Mouse (Mus musculus): Measurements from ENCODE around the gene Eif2b2. TPM values are rescaled to one million over a fixed set of nuclear protein-coding genes. Genes with fewer than 3 reads are reported as not detected.

Eif2b2 gene
- polyA plus RNA-seq, 1 experiment from 2014 or later = 81.1 TPM

DNA sequence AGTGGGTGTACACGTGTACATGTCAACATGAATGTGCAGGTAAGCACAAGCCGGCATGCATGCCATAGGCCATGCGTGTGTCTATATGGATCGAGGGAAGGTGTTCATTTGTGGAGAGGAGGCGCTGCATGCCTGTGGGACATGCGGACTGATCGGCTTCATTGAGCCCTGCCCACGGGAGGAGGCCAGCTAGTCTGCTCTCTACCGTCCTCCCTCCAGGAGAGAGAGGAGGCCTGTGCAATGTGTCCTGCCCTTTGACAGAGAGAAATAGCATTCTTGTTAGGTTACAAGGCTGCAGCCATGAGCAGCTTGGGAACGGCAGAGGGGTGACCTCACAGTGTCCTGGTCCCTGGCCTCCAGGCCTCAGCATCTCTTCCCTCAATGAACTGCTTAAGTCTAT, 23.1 kb upstream of the Eif2b2 start:
- Histone ChIP-seq H3K27me3 (peaks cover 39% of the 10 kb centered on the region), H3K4me3 (no peak overlapping the region), H3K27ac (no peak overlapping the region), H3K36me3 (no peaks in the 10 kb centered on the region), H3K9me3 (no peaks in the 10 kb centered on the region), H3K4me1 (peaks cover 58% of the 10 kb centered on the region), H3K9ac (no peak overlapping the region), H3K4me2 (no peak overlapping the region)
- 83% methylated on average over 10 of the region's 10 CpGs for WGBS
- ATAC-seq (ENCODE audit: insufficient number of reproducible peaks, insufficient read depth, low FRiP score, low TSS enrichment, low read depth) = no peak

DNA sequence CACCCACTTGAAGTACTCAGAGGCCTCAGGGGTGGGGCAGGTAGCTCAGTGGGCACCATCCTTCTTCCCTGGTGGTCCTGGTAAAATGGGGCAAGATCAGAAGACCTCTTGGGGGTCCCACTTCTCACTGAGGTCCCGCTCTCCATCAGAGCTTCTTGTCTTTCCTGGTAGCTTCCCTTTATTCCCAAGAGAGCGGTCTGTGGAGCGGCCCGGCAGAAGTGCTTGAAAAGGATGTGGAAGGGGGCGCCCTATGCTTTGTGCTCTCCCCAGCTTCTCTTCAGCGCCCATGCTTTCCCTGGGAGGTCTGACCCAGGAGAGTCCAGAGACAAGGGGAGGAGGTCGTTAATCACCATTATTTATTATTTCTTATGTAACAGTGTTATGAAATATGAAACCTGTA, 21.9 kb upstream of the Eif2b2 start:
- H3K4me2 ChIP-seq = no peak overlapping the region
- no peak for ATAC-seq (ENCODE audit: insufficient number of reproducible peaks, insufficient read depth, low FRiP score, low TSS enrichment, low read depth)
- no peak overlapping the region for H3K4me3 ChIP-seq
- no peak overlapping the region for H3K27ac ChIP-seq
- H3K4me1 ChIP-seq = peaks cover 66% of the 10 kb centered on the region
- H3K9ac ChIP-seq = no peak overlapping the region
- 64% methylated on average over 7 of the region's 7 CpGs for WGBS
- no peaks in the 10 kb centered on the region for H3K9me3 ChIP-seq
- no peaks in the 10 kb centered on the region for H3K36me3 ChIP-seq
- H3K27me3 ChIP-seq = peaks cover 45% of the 10 kb centered on the region

DNA sequence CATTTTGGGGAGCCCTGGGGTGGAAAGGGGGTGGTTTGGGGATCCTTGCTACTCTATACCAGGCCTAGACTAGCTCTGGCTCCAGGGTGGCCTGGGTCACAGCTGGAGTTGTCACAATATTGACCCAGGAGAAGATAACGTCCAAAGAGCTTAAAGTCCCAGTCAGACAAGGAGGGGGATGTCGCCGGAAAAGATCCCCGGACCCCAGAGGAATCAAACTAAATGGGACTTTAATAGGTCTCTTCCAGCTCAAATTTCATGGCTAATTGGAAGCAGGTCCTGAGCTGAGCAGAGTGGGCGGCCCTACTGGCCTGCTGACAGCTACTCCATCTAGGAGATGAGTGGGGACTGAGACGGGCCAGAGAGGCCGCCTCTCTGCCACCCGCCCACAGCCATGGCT, 21.3 kb upstream of the Eif2b2 start:
- peak overlapping the region; percentile 10; the same call in 1 of the 2 replicates for H3K4me2 ChIP-seq
- H3K27me3 ChIP-seq = peaks cover 41% of the 10 kb centered on the region
- 11% methylated on average over 8 of the region's 8 CpGs for WGBS
- peaks cover 60% of the 10 kb centered on the region for H3K4me1 ChIP-seq
- no peak overlapping the region for H3K4me3 ChIP-seq
- H3K9me3 ChIP-seq = no peaks in the 10 kb centered on the region
- no peaks in the 10 kb centered on the region for H3K36me3 ChIP-seq
- H3K9ac ChIP-seq = no peak overlapping the region
- no peak for ATAC-seq (ENCODE audit: insufficient number of reproducible peaks, insufficient read depth, low FRiP score, low TSS enrichment, low read depth)
- no peak overlapping the region for H3K27ac ChIP-seq

DNA sequence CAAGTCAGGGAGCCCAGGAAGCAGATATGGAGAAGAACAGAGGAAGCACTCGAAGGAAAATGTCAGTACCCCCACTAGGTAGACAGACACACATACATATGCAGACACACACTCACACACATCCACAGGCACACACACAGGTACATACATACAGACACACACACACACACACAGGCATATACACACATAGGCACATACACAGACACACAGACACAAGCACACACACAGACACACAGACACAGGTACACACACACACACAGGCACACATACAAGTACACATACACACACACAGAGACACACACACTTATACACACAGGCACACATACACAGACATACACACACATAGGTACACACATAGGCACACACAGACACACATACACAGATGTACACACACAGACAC, 19.3 kb upstream of the Eif2b2 start:
- WGBS = 72% methylated on average over 1 of the region's 1 CpGs
- Histone ChIP-seq H3K9me3 (no peaks in the 10 kb centered on the region), H3K27ac (no peak overlapping the region), H3K27me3 (peaks cover 35% of the 10 kb centered on the region), H3K36me3 (no peaks in the 10 kb centered on the region), H3K4me3 (no peak overlapping the region), H3K9ac (no peak overlapping the region), H3K4me2 (no peak overlapping the region), H3K4me1 (peaks cover 49% of the 10 kb centered on the region)
- ATAC-seq (ENCODE audit: insufficient number of reproducible peaks, insufficient read depth, low FRiP score, low TSS enrichment, low read depth) = no peak

DNA sequence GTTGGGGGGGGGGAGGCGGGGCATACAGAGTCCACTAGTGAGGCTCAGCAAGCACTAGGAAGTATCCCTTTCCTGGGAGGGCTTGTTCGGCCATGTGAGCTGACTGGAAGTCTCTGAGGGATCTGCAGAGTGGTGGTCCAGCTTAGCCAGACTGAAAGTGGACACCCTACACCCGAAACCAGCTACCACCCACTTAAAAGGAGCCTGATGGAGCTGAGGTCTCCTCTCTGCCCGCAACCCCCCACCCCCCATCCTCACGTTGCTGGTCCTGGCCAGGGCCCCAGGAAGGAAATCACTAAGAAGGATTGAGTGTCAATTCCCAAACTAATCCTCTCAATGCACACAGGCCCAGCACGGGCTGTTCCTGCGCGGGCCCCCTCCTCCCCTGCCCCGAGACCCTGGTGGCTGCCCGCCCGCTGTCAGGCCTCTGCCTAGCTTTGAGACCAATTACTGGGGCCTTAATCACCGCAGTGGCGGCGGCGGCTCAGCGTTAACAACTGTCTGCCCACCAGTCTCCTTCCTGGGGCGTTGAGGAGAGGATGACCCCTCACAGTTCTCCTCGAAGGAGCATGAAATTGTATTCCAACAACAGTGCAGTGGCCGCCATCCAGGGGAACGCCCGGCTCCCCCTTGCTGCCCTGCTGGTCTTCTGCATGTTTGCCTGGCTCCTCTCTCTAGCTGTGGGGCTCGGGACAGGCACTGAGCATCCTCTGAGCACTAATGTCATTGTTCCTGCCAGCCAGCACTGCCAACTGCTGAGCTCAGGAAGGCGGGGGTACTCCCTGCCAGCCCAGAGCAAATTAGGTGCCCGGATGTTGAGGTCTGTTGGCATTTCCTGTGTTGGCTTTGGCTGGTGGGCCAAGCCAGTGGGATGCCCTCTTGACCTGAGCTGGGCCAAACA, 18.1 kb upstream of the Eif2b2 start:
- ATAC-seq (ENCODE audit: insufficient number of reproducible peaks, insufficient read depth, low FRiP score, low TSS enrichment, low read depth) = no peak

DNA sequence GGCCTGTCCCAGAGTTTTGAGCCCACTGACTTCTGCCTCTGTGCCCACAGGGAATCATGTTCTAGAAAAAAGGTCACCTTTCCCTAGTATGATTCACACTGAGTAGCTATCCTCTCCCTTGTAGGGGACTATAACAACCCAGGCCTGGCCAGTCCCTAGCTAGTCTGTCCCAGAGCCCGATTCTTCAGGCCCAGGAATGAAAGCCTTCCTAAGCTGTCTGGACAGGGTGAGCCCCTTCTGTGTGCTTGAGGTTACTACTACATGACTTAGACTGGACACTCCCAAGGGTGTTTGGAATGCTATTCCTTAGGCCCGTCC, 17.5 kb upstream of the Eif2b2 start:
- peaks cover 47% of the 10 kb centered on the region for H3K4me1 ChIP-seq
- peak overlapping the region; percentile 44; the same call in 1 of the 2 replicates for H3K4me2 ChIP-seq
- no peaks in the 10 kb centered on the region for H3K9me3 ChIP-seq
- peaks cover 29% of the 10 kb centered on the region for H3K27me3 ChIP-seq
- H3K9ac ChIP-seq = no peak overlapping the region
- peak overlapping the region; percentile 77; the same call in 1 of the 2 replicates for H3K27ac ChIP-seq
- H3K4me3 ChIP-seq = no peak overlapping the region
- no peaks in the 10 kb centered on the region for H3K36me3 ChIP-seq
- WGBS = 70% methylated on average over 2 of the region's 2 CpGs
- no peak for ATAC-seq (ENCODE audit: insufficient number of reproducible peaks, insufficient read depth, low FRiP score, low TSS enrichment, low read depth)

More for the DNA sequence above, 18.1 kb upstream of the Eif2b2 start:
- 0 out of 2 replicates have a peak overlapping the region, but pooled peaks have one; percentile 2 for H3K4me3 ChIP-seq
- peak overlapping the region; percentile 77; the same call in 1 of the 2 replicates for H3K27ac ChIP-seq
- H3K9ac ChIP-seq = peak overlapping the region; percentile 46
- no peaks in the 10 kb centered on the region for H3K36me3 ChIP-seq
- H3K4me2 ChIP-seq = peak overlapping the region; percentile 44
- H3K4me1 ChIP-seq = peaks cover 47% of the 10 kb centered on the region
- H3K27me3 ChIP-seq = peaks cover 32% of the 10 kb centered on the region
- 10% methylated on average over 24 of the region's 24 CpGs for WGBS
- no peaks in the 10 kb centered on the region for H3K9me3 ChIP-seq

DNA sequence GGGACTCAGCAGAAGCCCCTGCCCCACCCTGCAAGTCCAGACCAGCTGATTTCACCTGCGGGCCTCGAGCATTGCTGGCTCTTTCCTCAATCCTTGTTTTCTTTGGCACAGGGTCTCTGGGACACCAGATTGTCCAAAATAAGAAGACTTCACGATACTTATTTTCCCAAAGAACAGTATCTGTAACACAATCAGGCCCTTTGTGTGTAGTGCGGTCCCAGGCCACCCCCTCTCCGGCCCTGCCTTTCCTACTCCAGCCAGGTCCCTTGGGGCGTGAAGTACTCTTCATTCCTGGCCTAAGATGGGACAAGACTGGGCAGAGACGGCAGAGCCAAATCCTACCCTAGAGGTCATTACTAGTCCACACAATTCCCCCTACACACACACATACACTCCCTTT, 17.1 kb upstream of the Eif2b2 start:
- H3K27ac ChIP-seq = 0 out of 2 replicates have a peak overlapping the region, but pooled peaks have one; percentile 77
- WGBS = 63% methylated on average over 7 of the region's 7 CpGs

DNA sequence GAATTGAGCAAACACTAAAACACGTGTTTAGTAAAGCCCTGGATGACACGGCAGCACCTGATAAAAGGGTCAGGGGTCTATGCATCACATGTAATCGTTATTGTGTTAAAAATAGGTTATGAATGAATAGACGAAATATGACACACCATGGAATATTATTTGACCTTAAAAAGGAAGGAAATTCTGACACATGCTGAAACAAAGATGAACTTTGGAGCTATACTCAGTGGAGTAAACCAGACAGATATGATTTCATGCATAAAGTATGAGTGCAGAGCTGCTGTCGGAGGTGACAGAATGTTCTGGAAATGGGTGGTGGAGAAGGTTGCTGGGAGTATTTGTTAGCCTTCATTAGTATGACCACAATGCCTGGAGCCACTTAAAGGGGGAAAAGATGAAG, 15.6 kb upstream of the Eif2b2 start:
- WGBS = 77% methylated on average over 5 of the region's 5 CpGs
- ATAC-seq (ENCODE audit: insufficient number of reproducible peaks, insufficient read depth, low FRiP score, low TSS enrichment, low read depth) = no peak
- no peak overlapping the region for H3K27ac ChIP-seq
- peaks cover 27% of the 10 kb centered on the region for H3K27me3 ChIP-seq
- peaks cover 31% of the 10 kb centered on the region for H3K4me1 ChIP-seq
- no peaks in the 10 kb centered on the region for H3K36me3 ChIP-seq
- H3K4me3 ChIP-seq = no peak overlapping the region
- no peaks in the 10 kb centered on the region for H3K9me3 ChIP-seq
- H3K4me2 ChIP-seq = no peak overlapping the region
- no peak overlapping the region for H3K9ac ChIP-seq

More for the DNA sequence above, 17.1 kb upstream of the Eif2b2 start:
- no peak overlapping the region for H3K9ac ChIP-seq
- peaks cover 43% of the 10 kb centered on the region for H3K4me1 ChIP-seq
- no peak for ATAC-seq (ENCODE audit: insufficient number of reproducible peaks, insufficient read depth, low FRiP score, low TSS enrichment, low read depth)
- H3K4me2 ChIP-seq = no peak overlapping the region
- no peak overlapping the region for H3K4me3 ChIP-seq
- H3K36me3 ChIP-seq = no peaks in the 10 kb centered on the region
- H3K9me3 ChIP-seq = no peaks in the 10 kb centered on the region
- peaks cover 29% of the 10 kb centered on the region for H3K27me3 ChIP-seq

DNA sequence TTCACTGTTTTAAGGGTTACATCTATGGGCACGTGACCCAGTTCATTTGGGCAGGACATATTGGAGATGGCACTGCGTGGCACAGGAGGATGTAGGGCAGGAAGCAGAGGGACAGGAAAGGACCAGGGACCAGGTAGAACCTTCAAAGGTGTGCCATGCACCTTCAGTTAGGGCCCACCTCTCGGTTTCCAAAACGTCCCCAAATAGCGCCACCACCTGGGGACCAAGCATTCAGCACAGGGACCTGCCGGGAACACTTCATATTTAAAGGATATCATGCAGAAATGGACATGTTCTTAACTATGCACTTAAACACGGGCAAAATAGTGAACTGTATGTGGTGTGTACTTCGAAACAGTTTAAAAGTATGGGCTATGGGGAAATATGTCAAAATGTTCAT, 15.2 kb upstream of the Eif2b2 start:
- Histone ChIP-seq H3K36me3 (no peaks in the 10 kb centered on the region), H3K9me3 (no peaks in the 10 kb centered on the region), H3K27me3 (peaks cover 23% of the 10 kb centered on the region), H3K9ac (no peak overlapping the region), H3K4me2 (no peak overlapping the region), H3K4me1 (peaks cover 29% of the 10 kb centered on the region), H3K4me3 (no peak overlapping the region), H3K27ac (no peak overlapping the region)
- ATAC-seq (ENCODE audit: insufficient number of reproducible peaks, insufficient read depth, low FRiP score, low TSS enrichment, low read depth) = no peak
- 54% methylated on average over 8 of the region's 8 CpGs for WGBS

DNA sequence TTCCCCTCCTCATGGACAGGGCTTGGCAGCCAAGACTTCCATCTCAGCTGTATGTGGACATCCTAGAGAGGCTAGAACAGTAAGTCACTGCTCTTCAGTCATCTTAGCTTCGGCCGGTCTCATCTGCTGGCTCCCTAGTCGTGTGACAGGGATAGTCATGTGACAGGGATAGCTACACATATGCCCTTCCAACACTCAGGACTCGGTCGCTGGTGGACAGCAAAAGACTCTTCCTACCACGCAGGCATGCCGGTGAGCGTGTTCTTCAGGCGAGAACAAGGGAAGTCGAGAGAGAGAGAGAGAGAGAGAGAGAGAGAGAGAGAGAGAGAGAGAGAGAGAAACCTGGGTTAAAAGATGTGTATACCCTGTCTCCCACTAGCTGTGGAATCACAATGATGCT, 13.9 kb upstream of the Eif2b2 start:
- peaks cover 19% of the 10 kb centered on the region for H3K4me1 ChIP-seq
- H3K9ac ChIP-seq = no peak overlapping the region
- 0 out of 2 replicates have a peak, but pooled peaks cover 11% of the 10 kb centered on the region for H3K27me3 ChIP-seq
- H3K4me3 ChIP-seq = no peak overlapping the region
- no peak overlapping the region for H3K27ac ChIP-seq
- no peaks in the 10 kb centered on the region for H3K36me3 ChIP-seq
- no peaks in the 10 kb centered on the region for H3K9me3 ChIP-seq
- WGBS = 87% methylated on average over 10 of the region's 10 CpGs
- no peak overlapping the region for H3K4me2 ChIP-seq
- no peak for ATAC-seq (ENCODE audit: insufficient number of reproducible peaks, insufficient read depth, low FRiP score, low TSS enrichment, low read depth)

DNA sequence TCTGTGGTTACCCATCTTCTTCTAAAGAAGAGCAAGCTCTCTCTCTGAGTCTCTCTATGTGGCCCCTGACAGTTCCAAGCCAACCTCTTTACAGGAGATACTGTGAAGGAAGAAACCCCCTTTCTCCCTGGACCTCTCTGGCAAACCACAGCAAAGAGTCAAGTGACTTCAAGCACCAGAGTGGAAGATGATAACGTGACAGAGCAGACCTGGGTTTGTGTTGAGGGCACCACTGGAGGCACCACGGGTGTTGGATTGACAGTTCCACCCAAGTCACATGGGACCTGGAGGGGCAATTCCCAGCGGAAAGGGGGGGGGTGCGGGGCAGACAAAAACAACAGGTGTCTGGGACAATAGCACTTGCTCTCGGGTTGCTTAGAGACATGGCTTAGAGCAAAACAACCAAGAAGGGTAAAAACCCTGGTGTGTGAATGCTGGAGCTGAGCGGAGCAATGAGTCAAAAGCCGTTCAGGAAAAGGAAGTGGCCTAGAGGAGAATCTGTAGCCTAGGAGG, 10.5 kb upstream of the Eif2b2 start:
- H3K4me1 ChIP-seq = no peaks in the 10 kb centered on the region
- 35% methylated on average over 7 of the region's 7 CpGs for WGBS
- H3K36me3 ChIP-seq = no peaks in the 10 kb centered on the region
- 0 out of 2 replicates have a peak, but pooled peaks cover 3% of the 10 kb centered on the region for H3K27me3 ChIP-seq
- H3K27ac ChIP-seq = no peak overlapping the region
- H3K4me3 ChIP-seq = no peak overlapping the region
- H3K4me2 ChIP-seq = no peak overlapping the region
- no peaks in the 10 kb centered on the region for H3K9me3 ChIP-seq
- H3K9ac ChIP-seq = no peak overlapping the region
- ATAC-seq (ENCODE audit: insufficient number of reproducible peaks, insufficient read depth, low FRiP score, low TSS enrichment, low read depth) = no peak

DNA sequence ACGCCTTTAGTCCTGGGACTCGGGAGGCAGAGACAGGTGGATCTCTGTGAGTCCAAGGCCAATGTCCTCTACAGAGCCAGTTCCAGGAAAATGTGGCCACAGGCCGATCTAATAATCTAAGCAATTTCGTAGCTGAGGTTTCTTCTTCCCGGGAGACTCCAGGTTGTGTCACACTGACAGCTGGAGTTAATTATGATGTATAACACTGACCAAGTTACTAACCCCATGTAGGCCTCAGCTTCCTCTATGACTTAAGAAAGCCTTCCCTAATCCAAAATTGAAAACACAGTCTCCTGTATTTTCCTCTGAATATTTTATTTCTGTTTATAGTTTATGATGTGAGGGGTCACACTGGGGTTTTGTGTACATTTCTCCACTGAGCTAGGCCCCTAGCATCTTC, 4.2 kb upstream of the Eif2b2 start:
- no peaks in the 10 kb centered on the region for H3K9me3 ChIP-seq
- no peak overlapping the region for H3K27ac ChIP-seq
- H3K36me3 ChIP-seq = no peaks in the 10 kb centered on the region
- H3K4me3 ChIP-seq = no peak overlapping the region
- WGBS = 40% methylated on average over 5 of the region's 5 CpGs
- no peaks in the 10 kb centered on the region for H3K27me3 ChIP-seq
- H3K9ac ChIP-seq = no peak overlapping the region
- ATAC-seq (ENCODE audit: insufficient number of reproducible peaks, insufficient read depth, low FRiP score, low TSS enrichment, low read depth) = no peak
- peaks cover 6% of the 10 kb centered on the region for H3K4me1 ChIP-seq
- H3K4me2 ChIP-seq = no peak overlapping the region
